Mouse (Mus musculus) embryonic facial prominence, embryonic 11.5 days (tissue): ENCODE data around the gene Akt1s1. TPM values are rescaled to one million over a fixed set of nuclear protein-coding genes. Genes with fewer than 3 reads are reported as not detected.

Source experiments
- microRNA counts: library from miRNA; unstranded; fragments of <30 nt; microRNA quantifications from one replicate; lab custom pipeline; 2016
- microRNA-seq: library from miRNA; unstranded; fragments of <30 nt; microRNA quantifications from one replicate; pipeline ENCODE4, GENCODE M21; 2016; ENCODE audit warnings: borderline number of aligned reads
- polyA plus RNA-seq: library from polyadenylated mRNA; unstranded; fragments of >200 nt; fragmentation: Nextera tagmentation; extraction: Ambion mirVana; gene quantifications from 2 replicates; pipeline ENCODE4 v1.2.1, GENCODE M21; 2014

Akt1s1 gene
- polyA plus RNA-seq, 1 experiment from 2014 or later: 32.4 TPM

MicroRNAs within 50 kb of the gene (microRNA counts, 519-probe panel; counts per million panel counts)
- not detected for microRNA mmu-miR-707 (lab: Ali Mortazavi, UCI)

Small RNAs within 50 kb of the gene (microRNA-seq; reads per million reads assigned to microRNA genes)
- gene Mir707: not detected

Other genes starting within 250 kb of the Akt1s1 start
- 2.1 and 4.5 TPM in 2 replicates for gene Myh14, start 178.1 kb upstream of the Akt1s1 start, polyA plus RNA-seq
- gene Izumo2, start 140.2 kb upstream of the Akt1s1 start, polyA plus RNA-seq: not detected in 2 replicates
- gene Vrk3, start 100.6 kb upstream of the Akt1s1 start, polyA plus RNA-seq: 32.3 and 38.0 TPM in 2 replicates
- 3.3 and 3.6 TPM in 2 replicates for gene Zfp473, start 97.9 kb upstream of the Akt1s1 start, polyA plus RNA-seq
- 66.9 and 72.6 TPM in 2 replicates for gene Nup62, start 32.9 kb upstream of the Akt1s1 start, polyA plus RNA-seq
- gene Il4i1, start 32.6 kb upstream of the Akt1s1 start, polyA plus RNA-seq: 0.52 and 1.9 TPM in 2 replicates
- 2.9 and 3.1 TPM in 2 replicates for gene Atf5, start 32.3 kb upstream of the Akt1s1 start, polyA plus RNA-seq
- gene Tbc1d17, start 88 bp downstream of the Akt1s1 start, polyA plus RNA-seq: 55.1 and 75.1 TPM in 2 replicates
- 21.6 and 25.3 TPM in 2 replicates for gene Pnkp, start 8.1 kb downstream of the Akt1s1 start, polyA plus RNA-seq
- gene Ptov1, start 20.8 kb downstream of the Akt1s1 start, polyA plus RNA-seq: 350 and 370 TPM in 2 replicates
- 44.5 and 50.3 TPM in 2 replicates for gene Med25, start 43.7 kb downstream of the Akt1s1 start, polyA plus RNA-seq
- 11.8 and 13.2 TPM in 2 replicates for gene Fuz, start 47.1 kb downstream of the Akt1s1 start, polyA plus RNA-seq
- gene Ap2a1, start 80.5 kb downstream of the Akt1s1 start, polyA plus RNA-seq: 70.1 and 70.3 TPM in 2 replicates
- gene Tsks, start 94.2 kb downstream of the Akt1s1 start, polyA plus RNA-seq: 0.21 TPM in 1 of 2 replicates, not detected in the other
- 14.3 and 17.1 TPM in 2 replicates for gene Cpt1c, start 125.9 kb downstream of the Akt1s1 start, polyA plus RNA-seq
- gene Prmt1, start 137.6 kb downstream of the Akt1s1 start, polyA plus RNA-seq: 289 and 293 TPM in 2 replicates
- gene Irf3, start 148.7 kb downstream of the Akt1s1 start, polyA plus RNA-seq: 62.4 and 71.9 TPM in 2 replicates
- 69.9 and 71.7 TPM in 2 replicates for gene Bcl2l12, start 149.7 kb downstream of the Akt1s1 start, polyA plus RNA-seq
- 40.0 and 41.1 TPM in 2 replicates for gene Scaf1, start 167.4 kb downstream of the Akt1s1 start, polyA plus RNA-seq
- 18.5 and 23.9 TPM in 2 replicates for gene Rras, start 169.0 kb downstream of the Akt1s1 start, polyA plus RNA-seq
- gene Prr12, start 203.9 kb downstream of the Akt1s1 start, polyA plus RNA-seq: 10.9 and 11.8 TPM in 2 replicates
- gene Nosip, start 213.4 kb downstream of the Akt1s1 start, polyA plus RNA-seq: 59.2 and 63.8 TPM in 2 replicates
- gene Prrg2, start 213.7 kb downstream of the Akt1s1 start, polyA plus RNA-seq: 17.9 and 20.3 TPM in 2 replicates
- gene Rcn3, start 243.2 kb downstream of the Akt1s1 start, polyA plus RNA-seq: 221 and 234 TPM in 2 replicates